Mouse (Mus musculus) myocyte (in vitro differentiated cells): ENCODE results near the gene Fcgr4. TPM values are rescaled to one million over a fixed set of nuclear protein-coding genes. Genes with fewer than 3 reads are reported as not detected.

Experiments
- polyA plus RNA-seq: library from polyadenylated mRNA; unstranded; fragments of >200 nt; fragmentation: generic; extraction: Trizol; gene quantifications from one replicate; pipeline ENCODE4 v1.2.1, GENCODE M21; 2012; ENCODE audit warnings: missing spikeins

Gene Fcgr4
- polyA plus RNA-seq, 1 experiment, result 2.1 TPM

Other genes starting within 250 kb of the Fcgr4 start
- gene Atf6, start 151.1 kb upstream of the Fcgr4 start, polyA plus RNA-seq, result 40.2 TPM
- 0.06 TPM for gene Gm26620, start 133.9 kb upstream of the Fcgr4 start, polyA plus RNA-seq
- gene Dusp12, start 133.4 kb upstream of the Fcgr4 start, polyA plus RNA-seq, result 26.8 TPM
- 1.6 TPM for gene Fcrlb, start 106.0 kb upstream of the Fcgr4 start, polyA plus RNA-seq
- gene Fcrla, start 91.3 kb upstream of the Fcgr4 start, polyA plus RNA-seq, result not detected
- gene Fcgr2b, start 42.4 kb upstream of the Fcgr4 start, polyA plus RNA-seq, result 0.11 TPM
- 0.05 TPM for gene Fcgr3, start 46.0 kb downstream of the Fcgr4 start, polyA plus RNA-seq
- 2.2 TPM for gene Cfap126, start 95.0 kb downstream of the Fcgr4 start, polyA plus RNA-seq
- gene Sdhc, start 131.7 kb downstream of the Fcgr4 start, polyA plus RNA-seq, result 169 TPM
- 0.11 TPM for gene Mpz, start 131.8 kb downstream of the Fcgr4 start, polyA plus RNA-seq
- gene Pcp4l1, start 177.3 kb downstream of the Fcgr4 start, polyA plus RNA-seq, result 0.05 TPM
- 0.06 TPM for gene Nr1i3, start 195.1 kb downstream of the Fcgr4 start, polyA plus RNA-seq
- 49.4 TPM for gene Tomm40l, start 203.6 kb downstream of the Fcgr4 start, polyA plus RNA-seq
- gene Apoa2, start 206.1 kb downstream of the Fcgr4 start, polyA plus RNA-seq, result not detected
- gene Fcer1g, start 215.4 kb downstream of the Fcgr4 start, polyA plus RNA-seq, result not detected
- 15.0 TPM for gene Adamts4, start 231.5 kb downstream of the Fcgr4 start, polyA plus RNA-seq
- gene Ndufs2, start 232.5 kb downstream of the Fcgr4 start, polyA plus RNA-seq, result 409 TPM